Mouse (Mus musculus) erythroblast, embryonic 14.5 days (primary cell): ENCODE data around the gene Srsf3. TPM values are rescaled to one million over a fixed set of nuclear protein-coding genes. Genes with fewer than 3 reads are reported as not detected.

Experiments used
- H3K27me3 ChIP-seq: 2 replicates; pipeline ENCODE4 v1.6.1; 2012; ENCODE audit warnings: inconsistent platforms; ENCODE audit not compliant: control insufficient read depth
- H3K36me3 ChIP-seq: 2 replicates; pipeline ENCODE4 v1.6.1; 2012; ENCODE audit warnings: mild to moderate bottlenecking, inconsistent platforms; ENCODE audit not compliant: control insufficient read depth
- H3K4me1 ChIP-seq: 2 replicates; pipeline ENCODE4 v1.6.1; 2012; ENCODE audit warnings: inconsistent platforms; ENCODE audit not compliant: control insufficient read depth
- H3K4me3 ChIP-seq: replicated peaks from 2 replicates; pipeline ENCODE3; 2012; ENCODE audit warnings: moderate library complexity, mild to moderate bottlenecking, inconsistent platforms
- H3K9me3 ChIP-seq: 2 replicates; pipeline ENCODE4 v1.6.1; 2012; ENCODE audit warnings: low read length, inconsistent platforms, mixed read lengths; ENCODE audit not compliant: control insufficient read depth
- GATA1 ChIP-seq: IDR thresholded peaks from 2 replicates; pipeline ENCODE4 v1.6.1; 2012; ENCODE audit warnings: low read length, inconsistent platforms, mixed read lengths
- TAL1 ChIP-seq: IDR thresholded peaks from 3 replicates; pipeline ENCODE4 v1.6.1; 2012; ENCODE audit warnings: low read length, inconsistent platforms, mixed read lengths
- polyA plus RNA-seq: library from polyadenylated mRNA; stranded (reverse); fragments of >175 nt; gene quantifications from 2 replicates; pipeline ENCODE4 v1.2.3, GENCODE M21; 2012

Gene Srsf3
- polyA plus RNA-seq, 1 experiment = 3.2 TPM

- H3K27me3 ChIP-seq = no peaks in the 10 kb centered on the region; the same call in 1 of the 2 replicates
- H3K9me3 ChIP-seq = no peaks in the 10 kb centered on the region
- H3K4me3 ChIP-seq = no peak overlapping the region
- peaks cover 3% of the 10 kb centered on the region for H3K36me3 ChIP-seq
- no peaks in the 10 kb centered on the region; the same call in 1 of the 2 replicates for H3K4me1 ChIP-seq
- TF ChIP-seq TAL1 (no peak), GATA1 (no peak)
Observed at GRCm38 (mm10) chr17:29057361-29057890, 25.0 kb downstream of the Srsf3 start.

GRCm38 (mm10) chr17:29057961-29058360, 25.5 kb downstream of the Srsf3 start:
- H3K9me3 ChIP-seq = no peaks in the 10 kb centered on the region

GRCm38 (mm10) chr17:29058487-29058886, 26.1 kb downstream of the Srsf3 start:
- H3K4me3 ChIP-seq = no peak overlapping the region
- no peaks in the 10 kb centered on the region; the same call in 1 of the 2 replicates for H3K4me1 ChIP-seq
- no peak for TF ChIP-seq GATA1
- no peak for TF ChIP-seq TAL1
- no peaks in the 10 kb centered on the region; the same call in none of the 2 replicates for H3K36me3 ChIP-seq
- no peaks in the 10 kb centered on the region; the same call in 1 of the 2 replicates for H3K27me3 ChIP-seq
- no peaks in the 10 kb centered on the region for H3K9me3 ChIP-seq

More at GRCm38 (mm10) chr17:29057961-29058360, 25.5 kb downstream of the Srsf3 start:
- peaks cover 3% of the 10 kb centered on the region for H3K36me3 ChIP-seq
- H3K4me1 ChIP-seq = no peaks in the 10 kb centered on the region; the same call in 1 of the 2 replicates
- no peak overlapping the region for H3K4me3 ChIP-seq
- TF ChIP-seq TAL1 (no peak), GATA1 (no peak)
- no peaks in the 10 kb centered on the region; the same call in 1 of the 2 replicates for H3K27me3 ChIP-seq

GRCm38 (mm10) chr17:29059581-29059980, 27.2 kb downstream of the Srsf3 start:
- TF ChIP-seq TAL1 = no peak
- TF ChIP-seq GATA1 = no peak
- Histone ChIP-seq H3K4me3 (no peak overlapping the region), H3K27me3 (no peaks in the 10 kb centered on the region; the same call in 1 of the 2 replicates), H3K9me3 (no peaks in the 10 kb centered on the region), H3K4me1 (no peaks in the 10 kb centered on the region), H3K36me3 (no peaks in the 10 kb centered on the region)

- no peaks in the 10 kb centered on the region; the same call in 1 of the 2 replicates for H3K27me3 ChIP-seq
- H3K4me1 ChIP-seq = no peaks in the 10 kb centered on the region
- TF ChIP-seq TAL1 (no peak), GATA1 (no peak)
- no peaks in the 10 kb centered on the region for H3K9me3 ChIP-seq
- H3K4me3 ChIP-seq = no peak overlapping the region
- H3K36me3 ChIP-seq = no peaks in the 10 kb centered on the region
Observed at GRCm38 (mm10) chr17:29060946-29061345, 28.5 kb downstream of the Srsf3 start.

DNA sequence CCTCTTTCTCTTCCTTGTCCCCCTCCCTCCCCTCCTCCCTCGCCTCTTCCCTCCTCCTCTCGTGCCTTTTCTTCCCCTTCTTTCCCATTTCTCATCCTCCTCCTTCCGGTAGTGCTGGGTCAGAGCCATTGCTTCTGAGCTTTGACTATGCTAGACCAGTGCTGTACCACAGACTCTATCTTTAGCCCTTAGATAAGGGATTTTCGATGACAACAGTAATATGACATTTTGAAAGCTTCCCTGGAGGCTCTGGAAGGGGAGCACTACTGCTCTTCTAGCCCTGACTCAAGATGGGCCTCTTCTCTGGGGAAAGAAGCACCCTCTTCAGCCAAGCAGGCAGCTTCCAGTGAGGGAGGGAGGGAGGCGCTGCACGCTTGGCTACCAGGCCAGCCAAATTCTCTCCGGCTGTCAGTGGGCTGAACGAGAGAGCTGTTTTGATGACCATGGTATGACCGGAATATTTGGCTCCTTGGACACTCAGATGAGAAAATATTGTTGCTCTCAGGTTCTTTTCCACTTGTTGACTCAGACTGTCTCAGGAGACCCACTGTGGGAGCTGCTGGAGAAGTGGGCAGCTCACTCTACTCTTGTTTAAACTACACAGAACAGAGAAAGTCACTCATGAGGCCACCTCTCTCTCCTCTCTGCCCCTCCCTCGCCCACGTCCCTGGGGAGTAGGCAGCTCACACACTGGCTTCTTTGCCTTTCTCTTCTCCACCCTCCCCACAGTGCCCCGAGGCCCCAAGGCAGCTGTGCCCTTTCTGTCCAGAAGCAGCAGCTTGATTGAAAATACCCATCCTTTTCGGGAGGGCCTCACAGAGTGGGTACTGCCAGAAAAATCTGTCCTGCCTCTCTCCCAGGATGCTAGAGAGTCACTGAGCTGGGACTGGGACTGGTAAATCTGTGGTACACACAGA, 29.9 kb downstream of the Srsf3 start:
- Histone ChIP-seq H3K4me1 (no peaks in the 10 kb centered on the region), H3K36me3 (no peaks in the 10 kb centered on the region), H3K4me3 (no peak overlapping the region), H3K9me3 (no peaks in the 10 kb centered on the region), H3K27me3 (no peaks in the 10 kb centered on the region; the same call in 1 of the 2 replicates)
- TF ChIP-seq GATA1 = no peak
- TF ChIP-seq TAL1 = no peak

- Histone ChIP-seq H3K4me3 (no peak overlapping the region), H3K9me3 (no peaks in the 10 kb centered on the region), H3K27me3 (no peaks in the 10 kb centered on the region), H3K4me1 (no peaks in the 10 kb centered on the region), H3K36me3 (no peaks in the 10 kb centered on the region)
- TF ChIP-seq GATA1 (no peak), TAL1 (no peak)
Observed at GRCm38 (mm10) chr17:29063121-29063987, 30.9 kb downstream of the Srsf3 start.

- Histone ChIP-seq H3K9me3 (no peaks in the 10 kb centered on the region), H3K27me3 (no peaks in the 10 kb centered on the region), H3K36me3 (no peaks in the 10 kb centered on the region), H3K4me1 (no peaks in the 10 kb centered on the region), H3K4me3 (no peak overlapping the region)
- TF ChIP-seq TAL1 (no peak), GATA1 (no peak)
Observed at GRCm38 (mm10) chr17:29063988-29064285, 31.5 kb downstream of the Srsf3 start.
